Mouse (Mus musculus) macrophage (primary cell): ENCODE data around the gene Stx1b. TPM values are rescaled to one million over a fixed set of nuclear protein-coding genes. Genes with fewer than 3 reads are reported as not detected.
"Not testable (repeated sequence)": the region's sequence is repeated elsewhere in the genome, so short reads cannot be mapped to it uniquely, and the experiment has no call there.

Source experiments
- H3K27ac ChIP-seq: fragments of 350-480 bp; formaldehyde crosslinking; 2 replicates; pipeline ENCODE4 v1.9.0; 2021
- H3K36me3 ChIP-seq: fragments of 350-480 bp; formaldehyde crosslinking; 2 replicates; pipeline ENCODE4 v1.9.0; 2021; ENCODE audit errors: inconsistent target
- H3K4me3 ChIP-seq: fragments of 350-480 bp; formaldehyde crosslinking; 2 replicates; pipeline ENCODE4 v1.9.0; 2021; ENCODE audit errors: inconsistent target
- H3K79me2 ChIP-seq: fragments of 350-480 bp; formaldehyde crosslinking; 2 replicates; pipeline ENCODE4 v1.9.0; 2021; ENCODE audit errors: inconsistent target
- WGBS: methylation state at CpG from one replicate; pipeline ENCODE4 v1.1.7; 2026; ENCODE audit warnings: inconsistent platforms; ENCODE audit not compliant: missing documents; 5-methylcytosine and 5-hydroxymethylcytosine counted together
- polyA plus RNA-seq: library from polyadenylated mRNA; stranded (reverse); fragments of 250-400 nt; gene quantifications from 3 replicates; pipeline ENCODE4 v1.2.4, GENCODE M21; 2018; ENCODE audit warnings: inconsistent platforms
- total RNA-seq, 78 experiments: library from RNA; depleted of rRNA; stranded (reverse); fragments of 250-400 nt; gene quantifications; 1 replicate in 9 of 78; 2 replicates in 24 of 78; 3 replicates in 43 of 78; 4 replicates in 2 of 78; pipeline ENCODE4 v1.2.4; 2018; ENCODE audit warnings: inconsistent platforms in 56 of 78

Stx1b gene
- total RNA-seq (2018; cell fraction: chromatin; rRNA removed), result 1 to 10 TPM in 2 of 26 experiments, under 1 TPM in 10, not detected in 14; 0.17 to 2.3 (median 0.48) TPM
- under 1 TPM in 2 of 26 experiments, not detected in 24; under 0.01 to 0.03 TPM for total RNA-seq (2018; cell fraction: cytosol; rRNA removed)
- total RNA-seq (2018; cell fraction: nucleus; rRNA removed), result under 1 TPM in 8 of 26 experiments, not detected in 18; 0.10 to 0.74 (median 0.37) TPM
- 0.05 to 0.09 TPM in 2 of 3 replicates, not detected in the other for polyA plus RNA-seq

DNA sequence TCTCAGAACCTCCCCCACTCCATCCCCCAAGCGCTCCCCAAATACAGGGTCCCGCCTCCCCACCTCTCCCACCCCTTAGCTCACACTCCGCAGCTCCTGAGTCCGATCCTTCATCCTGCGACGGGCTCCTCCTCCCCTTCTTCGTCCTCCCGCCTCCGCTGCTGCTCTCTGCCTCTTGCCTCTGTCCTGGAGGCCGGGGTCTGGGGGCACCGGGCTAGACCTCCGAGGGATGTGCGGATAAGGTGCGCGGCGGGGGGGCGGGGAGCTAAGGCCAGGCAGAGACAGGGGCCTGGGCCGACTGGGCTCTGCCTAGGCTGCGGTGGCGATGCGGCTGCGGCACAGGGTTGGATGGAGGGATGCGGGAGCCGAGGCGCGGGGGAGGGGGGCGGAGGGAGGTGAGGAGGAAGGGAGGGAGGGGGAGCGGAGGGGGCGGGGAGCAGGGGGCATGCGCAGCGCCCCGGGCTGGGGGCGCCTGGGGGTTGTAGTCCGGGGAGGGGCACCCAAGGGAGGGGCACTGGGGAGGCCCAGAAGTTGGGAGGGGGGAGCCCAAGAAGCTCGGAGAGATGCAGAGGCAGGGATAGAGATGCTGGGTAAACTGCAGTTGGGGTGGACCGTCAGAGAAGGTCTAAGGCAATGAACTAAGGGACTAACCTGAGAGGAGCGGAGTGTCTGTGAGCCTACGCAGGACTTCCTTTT lies at the start of gene Stx1b, which contains the start of gene Stx4a:
Gene Stx1b, minus strand, starts transcription at position 374 of the 696 bp plus-strand sequence.
Gene Stx4a, plus strand, starts transcription at position 119 of the 696 bp plus-strand sequence.
- Histone ChIP-seq H3K4me3 (no peak within 1 kb of the TSS), H3K27ac (no peak within 1 kb of the TSS), H3K36me3 (no peaks in the 10 kb centered on the region), H3K79me2 (no peaks in the 10 kb centered on the region)
- whole genome bisulfite sequencing, result 40% methylated on average over 19 of the region's 38 CpGs

GRCm38 (mm10) chr7:127870136-127870821 lies 45.9 kb upstream of the Stx1b start:
- Histone ChIP-seq H3K36me3 (peaks cover 20% of the 10 kb centered on the region), H3K79me2 (peaks cover 70% of the 10 kb centered on the region), H3K27ac (no peak overlapping the region), H3K4me3 (no peak overlapping the region)
- WGBS, result 90% methylated on average over 5 of the region's 5 CpGs

- 91% methylated on average over 3 of the region's 3 CpGs for WGBS
- no peak overlapping the region for H3K27ac ChIP-seq
- no peak overlapping the region for H3K4me3 ChIP-seq
- H3K36me3 ChIP-seq, result peaks cover 20% of the 10 kb centered on the region
- H3K79me2 ChIP-seq, result peaks cover 60% of the 10 kb centered on the region
Observed at GRCm38 (mm10) chr7:127869149-127869810, 44.9 kb upstream of the Stx1b start.

DNA sequence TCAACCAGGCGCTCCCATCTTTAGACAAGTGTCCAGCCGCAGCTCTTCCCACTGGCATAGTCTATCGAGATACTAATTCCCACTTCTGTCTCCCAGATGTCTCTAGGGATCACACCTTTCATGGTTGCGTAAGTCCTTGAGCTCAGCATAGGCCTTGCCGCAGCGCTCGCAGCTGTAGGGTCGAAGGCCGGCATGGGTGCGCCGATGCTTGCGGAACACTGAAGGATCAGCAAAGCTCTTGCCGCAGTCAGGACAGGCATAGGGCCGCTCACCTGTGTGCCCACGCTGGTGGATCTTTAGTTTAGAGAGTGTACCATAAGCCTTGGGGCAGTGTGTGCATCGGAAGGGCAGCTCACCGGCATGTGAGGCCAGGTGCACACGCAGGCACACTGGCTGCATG lies 43.3 kb upstream of the Stx1b start:
- Histone ChIP-seq H3K27ac (no peak overlapping the region), H3K4me3 (no peak overlapping the region), H3K36me3 (peaks cover 20% of the 10 kb centered on the region), H3K79me2 (peaks cover 44% of the 10 kb centered on the region)
- 98% methylated on average over 16 of the region's 18 CpGs for WGBS

- no peak overlapping the region for H3K27ac ChIP-seq
- peaks cover 32% of the 10 kb centered on the region for H3K79me2 ChIP-seq
- peaks cover 20% of the 10 kb centered on the region for H3K36me3 ChIP-seq
- WGBS, result 97% methylated on average over 12 of the region's 12 CpGs
- H3K4me3 ChIP-seq, result no peak overlapping the region
Observed at GRCm38 (mm10) chr7:127866434-127866833, 42.1 kb upstream of the Stx1b start.

GRCm38 (mm10) chr7:127858258-127858657 lies 33.9 kb upstream of the Stx1b start:
- 81% methylated on average over 6 of the region's 6 CpGs for WGBS
- Histone ChIP-seq H3K79me2 (no peaks in the 10 kb centered on the region), H3K4me3 (no peak overlapping the region), H3K27ac (no peak overlapping the region), H3K36me3 (no peaks in the 10 kb centered on the region)

DNA sequence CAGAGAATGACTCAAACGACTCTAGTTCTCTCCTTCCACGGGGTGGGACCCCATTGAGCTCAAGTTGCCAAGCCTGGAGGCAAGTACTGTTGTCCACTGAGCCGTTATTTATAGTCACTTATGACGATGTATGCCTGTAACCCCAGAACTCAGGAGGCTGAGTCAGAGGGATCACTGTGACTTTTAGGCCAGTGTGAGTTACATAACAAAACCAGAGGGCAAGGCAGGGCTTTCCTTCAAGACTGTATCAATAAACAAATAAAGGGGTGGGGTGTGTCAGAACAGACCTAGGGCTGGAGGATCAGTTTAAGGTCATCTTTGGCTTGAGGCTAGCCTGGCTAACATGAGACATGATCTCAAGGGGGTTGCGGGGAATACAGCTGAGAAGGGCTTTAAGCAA lies 26.6 kb upstream of the Stx1b start:
- WGBS, result 41% methylated on average over 5 of the region's 5 CpGs
- Histone ChIP-seq H3K79me2 (peaks cover 13% of the 10 kb centered on the region; the same call in 1 of the 2 replicates), H3K36me3 (peaks cover 19% of the 10 kb centered on the region), H3K27ac (peak overlapping the region; percentile 97), H3K4me3 (peak overlapping the region; percentile 23; the same call in 1 of the 2 replicates)

DNA sequence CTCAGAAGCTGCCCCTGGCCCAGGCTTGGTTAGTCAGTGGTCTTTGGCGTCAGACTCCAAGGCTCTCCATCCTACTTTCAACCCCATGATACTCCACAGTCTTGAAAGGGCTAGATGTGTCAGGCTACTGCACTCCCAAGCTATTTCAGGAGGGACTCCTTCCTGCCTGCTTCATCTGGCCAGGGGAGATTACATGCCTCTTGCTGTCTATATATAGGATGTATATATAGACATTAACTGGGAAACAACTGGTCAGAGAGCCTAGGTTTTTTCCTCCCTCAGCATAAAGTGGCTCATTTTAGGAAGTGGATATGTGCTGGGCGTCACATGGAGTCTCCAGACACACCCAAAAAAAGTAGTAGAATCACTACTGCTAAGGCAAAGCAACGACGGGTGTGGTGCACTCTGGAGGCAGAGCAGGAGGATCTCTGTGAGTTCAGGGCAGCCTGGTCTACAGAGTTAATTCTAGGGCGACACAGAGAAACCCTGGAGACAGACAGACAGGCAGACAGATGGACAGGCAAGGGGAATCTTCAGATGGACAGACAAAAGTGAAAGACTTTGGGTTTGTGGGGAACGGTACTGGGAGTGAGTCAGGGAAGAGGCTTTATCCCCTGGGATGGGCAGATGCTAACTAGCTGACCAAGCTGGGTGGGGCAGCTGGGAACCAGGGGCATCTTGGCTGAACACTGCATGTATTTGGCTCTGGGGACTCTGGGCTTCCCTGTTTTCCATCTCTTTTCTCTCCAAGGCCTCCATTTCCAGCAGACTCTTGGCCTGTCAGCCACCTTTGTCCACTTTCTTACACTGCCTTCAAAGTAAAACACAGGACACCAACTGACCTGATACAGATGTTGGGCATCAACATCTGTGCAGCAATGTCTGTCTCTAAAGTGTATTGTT lies 25.9 kb upstream of the Stx1b start:
- H3K27ac ChIP-seq, result peak overlapping the region; percentile 97
- H3K4me3 ChIP-seq, result peak overlapping the region; percentile 23; the same call in 1 of the 2 replicates
- WGBS, result 38% methylated on average over 6 of the region's 6 CpGs
- peaks cover 19% of the 10 kb centered on the region; the same call in 1 of the 2 replicates for H3K79me2 ChIP-seq
- peaks cover 26% of the 10 kb centered on the region for H3K36me3 ChIP-seq

- Histone ChIP-seq H3K79me2 (peaks cover 54% of the 10 kb centered on the region), H3K27ac (peak overlapping the region; percentile 97), H3K36me3 (peaks cover 40% of the 10 kb centered on the region), H3K4me3 (peak overlapping the region; percentile 94)
- 1% methylated on average over 40 of the region's 40 CpGs for WGBS
Observed at GRCm38 (mm10) chr7:127842001-127842718, 17.8 kb upstream of the Stx1b start.

GRCm38 (mm10) chr7:127841340-127842000 lies 17.1 kb upstream of the Stx1b start:
- Histone ChIP-seq H3K27ac (peak overlapping the region; percentile 97), H3K79me2 (peaks cover 47% of the 10 kb centered on the region), H3K36me3 (peaks cover 33% of the 10 kb centered on the region), H3K4me3 (peak overlapping the region; percentile 94)
- under 1% methylated on average over 37 of the region's 46 CpGs for WGBS

GRCm38 (mm10) chr7:127840886-127841285 lies 16.5 kb upstream of the Stx1b start:
- H3K79me2 ChIP-seq, result peaks cover 41% of the 10 kb centered on the region
- peaks cover 27% of the 10 kb centered on the region for H3K36me3 ChIP-seq
- H3K4me3 ChIP-seq, result peak overlapping the region; percentile 33
- H3K27ac ChIP-seq, result peak overlapping the region; percentile 97
- 4% methylated on average over 15 of the region's 15 CpGs for WGBS

- Histone ChIP-seq H3K36me3 (peaks cover 21% of the 10 kb centered on the region), H3K79me2 (peaks cover 34% of the 10 kb centered on the region), H3K27ac (peak overlapping the region; percentile 97)
- 100% methylated on average over 2 of the region's 2 CpGs for WGBS
- not testable (repeated sequence) for H3K4me3 ChIP-seq
Observed at GRCm38 (mm10) chr7:127840031-127840430, 15.7 kb upstream of the Stx1b start.

DNA sequence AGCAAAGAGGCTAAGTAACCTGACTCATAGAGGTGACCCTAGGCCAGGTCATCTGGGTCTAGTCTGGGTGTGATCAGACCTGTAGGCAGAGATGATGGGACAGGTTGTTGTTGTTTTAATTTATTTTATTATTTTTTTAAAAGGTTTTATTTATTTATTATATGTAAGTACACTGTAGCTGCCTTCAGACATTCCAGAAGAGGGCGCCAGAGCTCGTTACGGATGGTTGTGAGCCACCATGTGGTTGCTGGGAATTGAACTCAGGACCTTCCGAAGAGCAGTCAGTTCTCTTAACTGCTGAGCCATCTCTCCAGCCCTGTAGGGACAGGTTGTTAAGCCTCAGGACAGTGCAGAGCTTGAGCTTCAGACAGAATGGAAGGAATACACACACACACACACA lies 13.5 kb upstream of the Stx1b start:
- not testable (repeated sequence) for H3K27ac ChIP-seq, H3K36me3 ChIP-seq, H3K4me3 ChIP-seq
- 94% methylated on average over 4 of the region's 4 CpGs for WGBS
- H3K79me2 ChIP-seq, result peaks cover 12% of the 10 kb centered on the region
